Mouse (Mus musculus): ENCODE measurements at regions not wholly inside any gene's neighbourhood (a gene's known extent, or its start where the extent isn't known, plus 50 kb on each side); places are given as distances from the start of the nearest gene placed in this dataset.
A peak's percentile ranks its signal among the peaks of the same experiment; 100 is the strongest.

- TF ChIP-seq CTCF (IDR thresholded peaks at IDR 0.05; ENCODE audit: low read depth), result no peak
- H3K27ac ChIP-seq (ENCODE audit: low read depth, low read length), result no peak overlapping the region
- no peaks in the 10 kb centered on the region for H3K27me3 ChIP-seq (ENCODE audit: insufficient read depth, low read length)
- no peak overlapping the region for H3K4me2 ChIP-seq (ENCODE audit: low read depth)
- H3K4me1 ChIP-seq (ENCODE audit: insufficient read depth), result no peaks in the 10 kb centered on the region
- peak; percentile 43; the same call in 1 of the 2 replicates for ATAC-seq
- H3K36me3 ChIP-seq (ENCODE audit: insufficient read depth), result no peaks in the 10 kb centered on the region
- 22% methylated on average over 3 of the region's 3 CpGs for WGBS
- H3K9me3 ChIP-seq (ENCODE audit: low read length), result no peaks in the 10 kb centered on the region
- no peak for DNase-seq
- H3K4me3 ChIP-seq (ENCODE audit: low read depth, low read length), result no peak overlapping the region
- H3K9ac ChIP-seq, result no peak overlapping the region
These were observed 1827.2 kb downstream of the Poteg start for GRCm38 (mm10) chr8:29274668-29275067.

GRCm38 (mm10) chr8:29278711-29279110 lies 1831.2 kb downstream of the Poteg start:
- H3K4me1 ChIP-seq (ENCODE audit: insufficient read depth), result no peaks in the 10 kb centered on the region
- no peak overlapping the region for H3K9ac ChIP-seq
- no peak overlapping the region for H3K4me2 ChIP-seq (ENCODE audit: low read depth)
- no peak for TF ChIP-seq CTCF (IDR thresholded peaks at IDR 0.05; ENCODE audit: low read depth)
- no peaks in the 10 kb centered on the region for H3K9me3 ChIP-seq (ENCODE audit: low read length)
- H3K27me3 ChIP-seq (ENCODE audit: insufficient read depth, low read length), result no peaks in the 10 kb centered on the region
- no peak overlapping the region for H3K4me3 ChIP-seq (ENCODE audit: low read depth, low read length)
- H3K27ac ChIP-seq (ENCODE audit: low read depth, low read length), result no peak overlapping the region
- no peaks in the 10 kb centered on the region for H3K36me3 ChIP-seq (ENCODE audit: insufficient read depth)
- WGBS, result 91% methylated on average over 2 of the region's 2 CpGs
- DNase-seq, result no peak
- no peak for ATAC-seq

GRCm38 (mm10) chr8:29279276-29279675 lies 1831.8 kb downstream of the Poteg start:
- 59% methylated on average over 3 of the region's 3 CpGs for WGBS
- TF ChIP-seq CTCF (IDR thresholded peaks at IDR 0.05; ENCODE audit: low read depth), result no peak
- DNase-seq, result no peak

GRCm38 (mm10) chr8:29290386-29290785 lies 1842.9 kb downstream of the Poteg start:
- Histone ChIP-seq H3K36me3 (ENCODE audit: insufficient read depth) (no peaks in the 10 kb centered on the region), H3K4me1 (ENCODE audit: insufficient read depth) (no peaks in the 10 kb centered on the region), H3K27me3 (ENCODE audit: insufficient read depth, low read length) (no peaks in the 10 kb centered on the region), H3K27ac (ENCODE audit: low read depth, low read length) (no peak overlapping the region), H3K9ac (no peak overlapping the region), H3K4me2 (ENCODE audit: low read depth) (no peak overlapping the region), H3K4me3 (ENCODE audit: low read depth, low read length) (no peak overlapping the region), H3K9me3 (ENCODE audit: low read length) (no peaks in the 10 kb centered on the region)
- DNase-seq (peak; percentile 76), ATAC-seq (no peak)
- TF ChIP-seq CTCF (IDR thresholded peaks at IDR 0.05; ENCODE audit: low read depth), result peak; percentile 82
- WGBS, result 3% methylated on average over 6 of the region's 6 CpGs

More at GRCm38 (mm10) chr8:29279276-29279675, 1831.8 kb downstream of the Poteg start:
- Histone ChIP-seq H3K9ac (no peak overlapping the region), H3K27me3 (ENCODE audit: insufficient read depth, low read length) (no peaks in the 10 kb centered on the region), H3K4me1 (ENCODE audit: insufficient read depth) (no peaks in the 10 kb centered on the region), H3K9me3 (ENCODE audit: low read length) (no peaks in the 10 kb centered on the region), H3K4me3 (ENCODE audit: low read depth, low read length) (no peak overlapping the region), H3K36me3 (ENCODE audit: insufficient read depth) (no peaks in the 10 kb centered on the region), H3K27ac (ENCODE audit: low read depth, low read length) (no peak overlapping the region), H3K4me2 (ENCODE audit: low read depth) (no peak overlapping the region)
- ATAC-seq, result no peak

All from forebrain, postnatal 0 days (tissue).